Mouse (Mus musculus) kidney, embryonic 16.5 days (tissue): ENCODE results near the gene Plekha7. TPM values are rescaled to one million over a fixed set of nuclear protein-coding genes. Genes with fewer than 3 reads are reported as not detected.
A peak's percentile ranks its signal among the peaks of the same experiment; 100 is the strongest.

Experiments
- ATAC-seq: fragments of 200-750 bp; cut with Nextera tagmentation; 2 replicates; pipeline ENCODE4 v1.8.0; 2017; ENCODE audit warnings: moderate TSS enrichment; ENCODE audit not compliant: low FRiP score, low TSS enrichment
- H3K27ac ChIP-seq: fragments of 300-500 bp; sonication (generic); 2 replicates; pipeline ENCODE4 v1.5.1; 2014; ENCODE audit warnings: low read length
- H3K27me3 ChIP-seq: fragments of 300-500 bp; sonication (generic); 2 replicates; pipeline ENCODE4 v1.6.1; 2014; ENCODE audit warnings: low read length, control low read depth, mixed read lengths; ENCODE audit not compliant: insufficient read depth
- H3K36me3 ChIP-seq: fragments of 300-500 bp; sonication (generic); 2 replicates; pipeline ENCODE4 v1.6.1; 2014; ENCODE audit warnings: low read length, control low read depth, mixed read lengths; ENCODE audit not compliant: insufficient read depth
- H3K4me1 ChIP-seq: fragments of 300-500 bp; sonication (generic); 2 replicates; pipeline ENCODE4 v1.6.1; 2014; ENCODE audit warnings: low read length, control low read depth, mixed read lengths; ENCODE audit not compliant: insufficient read depth
- H3K4me2 ChIP-seq: fragments of 300-500 bp; sonication (generic); replicated peaks from 2 replicates; pipeline ENCODE4 v1.6.1; 2014; ENCODE audit warnings: low read depth, low read length
- H3K4me3 ChIP-seq: fragments of 300-500 bp; sonication (generic); 2 replicates; pipeline ENCODE4 v1.5.1; 2014; ENCODE audit warnings: mild to moderate bottlenecking, low read length
- H3K9ac ChIP-seq: fragments of 300-500 bp; sonication (generic); replicated peaks from 2 replicates; pipeline ENCODE4 v1.6.1; 2014; ENCODE audit warnings: low read length
- H3K9me3 ChIP-seq: fragments of 300-500 bp; sonication (generic); 2 replicates; pipeline ENCODE4 v1.6.1; 2016; ENCODE audit warnings: low read length, control low read depth
- WGBS: fragments of 180-500 bp; shearing (Covaris S2); extraction: QIAGEN DNeasy Blood & Tissue Kit; methylation state at CpG from one replicate; pipeline ENCODE4 v1.1.7; 2014; 5-methylcytosine and 5-hydroxymethylcytosine counted together
- polyA plus RNA-seq: library from polyadenylated mRNA; unstranded; fragments of >200 nt; fragmentation: Nextera tagmentation; extraction: Ambion mirVana; gene quantifications from 2 replicates; pipeline ENCODE4 v1.2.1, GENCODE M21; 2015

The Plekha7 gene
- polyA plus RNA-seq, 1 experiment from 2014 or later, result 13.1 TPM

DNA sequence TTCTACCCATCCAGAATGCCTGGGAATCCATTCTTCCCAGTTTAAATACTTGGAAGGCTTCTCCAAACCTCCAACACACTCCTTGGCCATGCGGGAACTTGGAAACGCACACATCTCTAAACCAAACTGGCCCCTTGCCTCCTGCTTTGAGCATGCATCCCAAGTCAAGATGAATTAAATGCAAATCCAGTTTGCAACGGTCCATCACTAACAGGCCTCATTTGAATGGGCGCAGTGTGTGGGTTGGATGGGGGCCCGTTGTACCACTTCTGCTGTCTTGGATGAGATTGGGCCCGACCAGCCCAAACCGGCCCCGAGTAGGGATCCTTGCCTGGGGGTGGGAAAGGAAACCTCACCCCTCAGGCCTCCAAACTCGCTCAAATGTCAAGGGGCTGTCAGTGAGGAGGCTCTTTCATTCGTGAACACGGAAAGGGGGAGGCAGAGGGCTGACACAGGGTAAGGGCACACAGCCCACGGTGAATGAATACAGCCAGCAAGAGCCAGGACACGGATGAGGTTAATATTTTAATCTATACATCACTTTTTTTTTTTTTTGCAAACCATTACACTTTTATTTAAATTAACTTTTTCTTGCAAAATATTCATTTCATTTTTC lies 185.1 kb downstream of the Plekha7 start:
- H3K4me1 ChIP-seq, result no peaks in the 10 kb centered on the region
- peaks cover 5% of the 10 kb centered on the region; the same call in 1 of the 2 replicates for H3K9me3 ChIP-seq
- no peak overlapping the region for H3K4me2 ChIP-seq
- no peak for ATAC-seq
- WGBS, result 68% methylated on average over 13 of the region's 13 CpGs
- H3K27me3 ChIP-seq, result no peaks in the 10 kb centered on the region
- no peaks in the 10 kb centered on the region; the same call in 1 of the 2 replicates for H3K36me3 ChIP-seq
- H3K9ac ChIP-seq, result no peak overlapping the region
- H3K27ac ChIP-seq, result no peak overlapping the region
- no peak overlapping the region for H3K4me3 ChIP-seq

DNA sequence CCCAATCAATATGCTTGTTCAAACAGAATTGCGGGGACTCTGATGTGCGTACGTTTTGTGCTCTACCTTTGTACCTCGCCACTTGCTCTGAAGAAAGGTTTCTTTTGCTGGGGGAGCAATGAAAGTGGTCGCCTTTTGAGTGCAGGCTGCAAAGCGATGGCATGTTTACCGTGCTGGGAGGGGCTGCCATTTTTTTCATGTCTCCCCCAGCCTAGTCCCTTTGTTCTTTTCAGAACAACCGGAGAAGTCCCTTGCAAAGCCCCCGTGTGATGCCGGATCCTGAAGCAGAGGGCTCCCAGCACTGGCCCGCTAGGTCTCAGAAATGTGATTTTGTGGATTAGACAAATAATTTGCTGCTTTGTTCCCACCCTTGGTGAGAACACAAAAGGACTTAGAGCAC lies 187.0 kb downstream of the Plekha7 start:
- no peaks in the 10 kb centered on the region for H3K4me1 ChIP-seq
- no peak overlapping the region for H3K27ac ChIP-seq
- peaks cover 5% of the 10 kb centered on the region; the same call in 1 of the 2 replicates for H3K9me3 ChIP-seq
- WGBS, result 81% methylated on average over 11 of the region's 11 CpGs
- no peak overlapping the region for H3K4me2 ChIP-seq
- H3K4me3 ChIP-seq, result no peak overlapping the region
- no peaks in the 10 kb centered on the region for H3K36me3 ChIP-seq
- H3K9ac ChIP-seq, result no peak overlapping the region
- H3K27me3 ChIP-seq, result no peaks in the 10 kb centered on the region
- no peak for ATAC-seq

DNA sequence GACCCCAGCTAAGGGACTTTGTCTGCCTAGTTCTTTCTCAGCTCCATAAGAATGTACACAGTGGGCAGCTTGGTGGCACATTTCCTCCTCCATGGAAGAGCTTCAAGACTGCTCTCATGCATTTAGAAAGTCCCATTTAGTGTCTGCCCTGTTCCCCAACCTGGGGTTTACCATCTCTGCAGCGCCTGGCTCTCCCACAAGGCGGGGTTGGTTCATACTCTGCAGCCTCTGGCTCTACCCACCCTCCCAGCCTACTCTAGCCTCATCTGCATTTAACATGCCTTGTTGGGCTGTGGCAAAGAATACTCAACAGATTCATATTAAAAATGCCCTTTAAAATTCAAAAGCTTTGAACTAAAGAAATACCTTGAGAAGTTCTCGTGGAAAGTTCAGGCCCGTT lies 187.4 kb downstream of the Plekha7 start:
- H3K27me3 ChIP-seq, result no peaks in the 10 kb centered on the region
- no peak overlapping the region for H3K4me3 ChIP-seq
- no peaks in the 10 kb centered on the region for H3K4me1 ChIP-seq
- H3K9ac ChIP-seq, result no peak overlapping the region
- ATAC-seq, result no peak
- H3K36me3 ChIP-seq, result no peaks in the 10 kb centered on the region
- no peak overlapping the region for H3K4me2 ChIP-seq
- 90% methylated on average over 4 of the region's 4 CpGs for WGBS
- H3K27ac ChIP-seq, result no peak overlapping the region
- peaks cover 5% of the 10 kb centered on the region; the same call in 1 of the 2 replicates for H3K9me3 ChIP-seq

DNA sequence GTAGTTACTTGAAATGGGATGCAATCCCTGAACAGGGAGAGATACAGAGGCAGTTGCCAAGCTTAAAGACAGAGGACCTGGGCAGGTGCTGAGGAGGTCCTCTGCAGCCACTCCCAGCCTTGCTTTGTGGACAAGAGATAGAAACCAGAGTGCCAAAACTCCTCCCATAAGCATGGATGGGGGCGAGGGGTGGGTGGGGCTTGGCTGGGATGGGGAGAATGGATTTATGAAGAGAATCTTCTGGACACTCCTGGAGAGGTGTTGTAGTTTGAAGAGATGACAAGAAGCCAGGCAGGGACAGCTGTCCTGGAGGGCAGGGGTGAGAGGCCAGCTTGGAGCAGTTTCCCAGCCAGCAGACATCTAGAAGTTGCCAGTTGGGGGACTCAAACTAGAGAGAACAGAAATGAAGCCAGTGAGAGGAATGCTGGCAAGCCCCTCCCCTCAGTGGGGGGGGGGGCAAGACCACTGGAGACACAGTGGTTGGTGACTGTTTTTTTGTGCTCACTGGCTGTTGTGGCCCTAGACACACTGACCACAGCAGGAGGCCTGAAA lies 188.8 kb downstream of the Plekha7 start:
- H3K9ac ChIP-seq, result no peak overlapping the region
- ATAC-seq, result no peak
- WGBS, result 75% methylated on average over 1 of the region's 1 CpGs

DNA sequence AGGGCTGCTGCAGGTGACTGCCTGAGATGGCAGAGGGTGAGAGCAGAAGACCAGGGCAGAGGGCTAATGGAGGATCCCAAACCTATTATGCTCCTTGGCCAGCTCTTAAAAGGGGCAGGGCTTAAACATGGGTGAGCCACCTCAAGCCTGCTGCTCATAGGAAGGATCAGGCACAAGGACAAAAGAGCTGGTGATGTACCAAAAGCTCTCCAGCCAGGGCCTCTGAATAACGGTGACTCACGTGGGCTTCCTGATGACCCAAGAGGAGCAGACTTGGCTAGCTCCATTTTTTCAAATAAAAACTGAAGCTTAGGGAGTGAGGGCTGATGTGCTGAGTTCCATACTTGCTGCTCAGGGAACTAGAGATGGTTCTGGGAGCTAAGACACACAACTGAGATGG lies 192.2 kb downstream of the Plekha7 start:
- no peaks in the 10 kb centered on the region for H3K4me1 ChIP-seq
- no peak overlapping the region for H3K27ac ChIP-seq
- H3K27me3 ChIP-seq, result no peaks in the 10 kb centered on the region
- WGBS, result 79% methylated on average over 2 of the region's 2 CpGs
- no peaks in the 10 kb centered on the region for H3K36me3 ChIP-seq
- H3K4me2 ChIP-seq, result no peak overlapping the region
- ATAC-seq, result no peak
- H3K4me3 ChIP-seq, result no peak overlapping the region
- H3K9ac ChIP-seq, result no peak overlapping the region
- peaks cover 5% of the 10 kb centered on the region; the same call in 1 of the 2 replicates for H3K9me3 ChIP-seq

More for the DNA sequence above, 188.8 kb downstream of the Plekha7 start:
- Histone ChIP-seq H3K36me3 (no peaks in the 10 kb centered on the region), H3K27me3 (no peaks in the 10 kb centered on the region), H3K4me2 (no peak overlapping the region), H3K27ac (no peak overlapping the region), H3K4me3 (no peak overlapping the region), H3K9me3 (peaks cover 5% of the 10 kb centered on the region; the same call in 1 of the 2 replicates), H3K4me1 (no peaks in the 10 kb centered on the region)

DNA sequence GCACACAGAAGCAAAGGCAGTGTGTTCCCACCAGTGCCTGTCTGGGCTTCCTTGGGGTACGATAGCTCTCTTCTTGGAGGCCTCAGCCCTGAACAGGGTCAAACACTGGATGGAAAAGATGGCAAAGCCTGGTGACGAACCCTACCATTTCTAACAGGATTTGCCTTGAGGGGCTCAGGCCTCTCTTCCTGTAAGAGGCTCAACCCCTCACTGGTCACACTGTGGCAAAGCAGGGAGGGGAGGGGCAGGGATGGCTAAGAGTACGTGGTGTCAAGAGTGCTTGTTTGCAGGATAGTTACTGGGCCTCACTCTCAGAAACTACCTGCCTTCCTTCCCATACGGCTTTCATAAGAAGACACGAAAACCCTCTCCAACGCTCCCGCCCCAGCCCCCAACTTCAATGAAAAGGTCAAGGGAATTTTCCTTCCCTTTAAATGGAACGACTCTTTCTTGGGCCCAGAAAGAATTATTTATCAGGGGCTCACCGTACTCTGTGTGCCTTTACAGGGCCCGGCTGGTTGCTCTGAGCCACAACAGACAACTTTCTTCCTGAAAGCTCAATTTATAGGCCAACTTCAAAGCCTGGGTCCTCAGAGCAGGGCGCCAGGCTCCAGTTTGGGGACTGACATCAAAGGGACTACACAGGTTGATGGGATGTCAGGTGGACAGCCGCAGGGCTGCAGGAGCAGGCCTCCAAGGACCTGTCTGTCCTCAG lies 192.8 kb downstream of the Plekha7 start:
- Histone ChIP-seq H3K9ac (no peak overlapping the region), H3K27ac (no peak overlapping the region), H3K4me2 (no peak overlapping the region), H3K9me3 (peaks cover 5% of the 10 kb centered on the region; the same call in 1 of the 2 replicates), H3K4me1 (no peaks in the 10 kb centered on the region), H3K4me3 (no peak overlapping the region), H3K36me3 (no peaks in the 10 kb centered on the region), H3K27me3 (no peaks in the 10 kb centered on the region)
- WGBS, result 51% methylated on average over 12 of the region's 12 CpGs
- no peak for ATAC-seq

DNA sequence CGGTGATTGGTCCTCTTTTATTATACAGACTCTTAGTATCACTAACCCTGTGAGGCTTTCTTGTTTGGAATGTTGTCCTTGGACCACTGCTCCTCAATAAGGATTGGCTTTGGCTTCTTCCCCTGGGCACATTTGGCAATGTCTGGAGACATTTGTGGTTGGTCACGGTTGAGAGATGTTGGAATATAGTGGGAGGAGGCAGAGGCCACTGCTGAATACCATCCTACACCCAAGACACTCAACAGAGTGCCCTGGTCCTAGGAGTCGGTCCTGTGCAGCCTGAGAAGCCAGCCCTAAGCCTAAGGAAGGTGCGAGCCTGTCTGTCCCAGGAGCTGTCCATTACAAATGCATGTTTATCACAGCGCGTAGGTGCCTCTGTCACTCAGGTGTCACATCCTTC lies 196.6 kb downstream of the Plekha7 start:
- 0 out of 2 replicates have a peak, but pooled peaks have one; percentile 42 for ATAC-seq
- Histone ChIP-seq H3K36me3 (0 out of 2 replicates have a peak, but pooled peaks cover 3% of the 10 kb centered on the region), H3K4me2 (no peak overlapping the region), H3K4me3 (no peak overlapping the region), H3K27ac (no peak overlapping the region), H3K27me3 (no peaks in the 10 kb centered on the region), H3K4me1 (no peaks in the 10 kb centered on the region), H3K9ac (no peak overlapping the region), H3K9me3 (no peaks in the 10 kb centered on the region)
- 74% methylated on average over 6 of the region's 6 CpGs for WGBS

DNA sequence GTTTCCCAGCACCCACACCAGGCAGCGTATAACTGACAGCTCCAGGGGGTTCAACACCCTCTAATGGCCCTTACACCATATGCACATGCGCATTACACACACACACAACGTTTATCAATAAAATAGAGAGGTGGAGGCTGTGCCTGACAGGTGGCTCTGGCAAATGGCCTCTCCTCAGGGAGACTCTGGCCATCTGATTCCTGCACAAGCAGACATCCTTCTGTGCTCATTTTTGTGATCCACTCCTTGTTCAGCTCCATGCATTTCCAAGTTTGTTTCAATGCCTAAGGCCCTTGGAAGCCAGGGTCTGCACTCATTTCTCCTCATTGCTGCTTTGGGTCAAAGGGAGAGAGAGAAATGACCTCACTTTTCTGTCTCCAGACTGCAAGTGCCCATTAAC lies 197.5 kb downstream of the Plekha7 start:
- peaks cover 8% of the 10 kb centered on the region for H3K36me3 ChIP-seq
- H3K4me1 ChIP-seq, result no peaks in the 10 kb centered on the region
- H3K27ac ChIP-seq, result no peak overlapping the region
- ATAC-seq, result no peak
- H3K9ac ChIP-seq, result no peak overlapping the region
- WGBS, result 74% methylated on average over 3 of the region's 3 CpGs
- H3K9me3 ChIP-seq, result no peaks in the 10 kb centered on the region
- H3K4me2 ChIP-seq, result no peak overlapping the region
- H3K27me3 ChIP-seq, result no peaks in the 10 kb centered on the region
- H3K4me3 ChIP-seq, result no peak overlapping the region

DNA sequence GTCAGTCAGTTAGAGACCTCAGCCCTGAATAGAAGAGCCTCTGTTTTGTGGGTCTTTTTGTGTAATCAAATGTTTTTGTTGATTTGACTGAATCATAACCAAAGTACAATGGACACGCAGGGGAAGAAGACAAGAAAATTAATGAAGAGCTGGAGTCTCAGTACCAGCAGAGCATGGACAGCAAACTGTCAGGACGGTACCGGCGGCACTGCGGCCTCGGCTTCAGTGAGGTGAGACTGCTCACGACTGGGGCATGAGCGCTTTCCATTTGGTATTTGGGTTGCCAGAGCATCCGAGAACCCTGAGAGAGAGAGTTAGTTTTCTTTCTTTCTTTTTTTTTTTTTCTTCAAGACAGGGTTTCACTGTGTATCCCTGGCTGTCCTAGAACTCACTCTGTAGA lies 205.1 kb downstream of the Plekha7 start:
- 0 out of 2 replicates have a peak, but pooled peaks cover 12% of the 10 kb centered on the region for H3K4me1 ChIP-seq
- no peak for ATAC-seq
- H3K4me3 ChIP-seq, result no peak overlapping the region
- H3K27ac ChIP-seq, result no peak overlapping the region
- 96% methylated on average over 9 of the region's 9 CpGs for WGBS
- H3K27me3 ChIP-seq, result no peaks in the 10 kb centered on the region
- H3K4me2 ChIP-seq, result no peak overlapping the region
- no peaks in the 10 kb centered on the region for H3K9me3 ChIP-seq
- H3K36me3 ChIP-seq, result peaks cover 36% of the 10 kb centered on the region
- H3K9ac ChIP-seq, result no peak overlapping the region
